Mouse (Mus musculus) liver, postnatal 0 days (tissue): Measurements from ENCODE around the gene Olfr1420. TPM values are rescaled to one million over a fixed set of nuclear protein-coding genes. Genes with fewer than 3 reads are reported as not detected.
"Not testable (repeated sequence)": the region's sequence is repeated elsewhere in the genome, so short reads cannot be mapped to it uniquely, and the experiment has no call there.

Experiments
- ATAC-seq: fragments of 200-750 bp; cut with Nextera tagmentation; 2 replicates; pipeline ENCODE4 v1.8.0; 2017; ENCODE audit warnings: mild to moderate bottlenecking, moderate library complexity
- DNase-seq: peaks from one replicate; pipeline ENCODE4 v3.0.0-alpha.2; 2016
- H3K27ac ChIP-seq: fragments of 300-500 bp; sonication (generic); 2 replicates; pipeline ENCODE4 v1.5.1; 2014; ENCODE audit warnings: antibody characterized with exemption, moderate library complexity, mild to moderate bottlenecking, low read depth
- H3K27me3 ChIP-seq: fragments of 300-500 bp; sonication (generic); 2 replicates; pipeline ENCODE4 v1.6.1; 2014; ENCODE audit warnings: low read length, control low read depth, mixed read lengths; ENCODE audit not compliant: insufficient read depth
- H3K36me3 ChIP-seq: fragments of 300-500 bp; sonication (generic); replicated peaks from 2 replicates; pipeline ENCODE4 v1.6.1; 2014; ENCODE audit warnings: mild to moderate bottlenecking, control low read depth, low read length, moderate library complexity, mixed read lengths; ENCODE audit not compliant: insufficient read depth
- H3K4me1 ChIP-seq: fragments of 300-500 bp; sonication (generic); 2 replicates; pipeline ENCODE4 v1.6.1; 2014; ENCODE audit warnings: antibody characterized with exemption, mild to moderate bottlenecking, control low read depth; ENCODE audit not compliant: insufficient read depth
- H3K4me2 ChIP-seq: fragments of 300-500 bp; sonication (generic); 2 replicates; pipeline ENCODE4 v1.6.1; 2014; ENCODE audit warnings: low read depth, mild to moderate bottlenecking, low read length, moderate library complexity, mixed read lengths
- H3K4me3 ChIP-seq: fragments of 300-500 bp; sonication (generic); 2 replicates; pipeline ENCODE4 v1.5.1; 2014; ENCODE audit warnings: low read depth, low read length
- H3K9ac ChIP-seq: fragments of 300-500 bp; sonication (generic); replicated peaks from 2 replicates; pipeline ENCODE4 v1.6.1; 2014; ENCODE audit warnings: mild to moderate bottlenecking, moderate library complexity
- H3K9me3 ChIP-seq: fragments of 300-500 bp; sonication (generic); 2 replicates; pipeline ENCODE4 v1.6.1; 2016; ENCODE audit warnings: mild to moderate bottlenecking, control low read depth, low read length, mixed read lengths
- CTCF ChIP-seq: sonication (generic); IDR thresholded peaks from 2 replicates; pipeline ENCODE4 v1.5.1; 2016; ENCODE audit warnings: antibody characterized with exemption, low read depth
- EP300 ChIP-seq: IDR thresholded peaks from 2 replicates; pipeline ENCODE4 v1.6.1; 2016; ENCODE audit warnings: antibody characterized with exemption, low read depth, mild to moderate bottlenecking
- WGBS: fragments of 180-500 bp; shearing (Covaris S2); extraction: QIAGEN DNeasy Blood & Tissue Kit; methylation state at CpG from one replicate; pipeline ENCODE4 v1.1.7; 2014; ENCODE audit not compliant: insufficient replicate concordance; 5-methylcytosine and 5-hydroxymethylcytosine counted together
- polyA plus RNA-seq: library from polyadenylated mRNA; unstranded; fragments of >200 nt; fragmentation: Nextera tagmentation; extraction: Ambion mirVana; gene quantifications from 2 replicates; pipeline ENCODE4 v1.2.1, GENCODE M21; 2015

Gene Olfr1420
- polyA plus RNA-seq, 1 experiment from 2014 or later = not detected

GRCm38 (mm10) chr19:11912533-11913121 lies 26.3 kb downstream of the Olfr1420 start:
- H3K36me3 ChIP-seq = peaks cover 15% of the 10 kb centered on the region
- H3K27ac ChIP-seq = peak overlapping the region; percentile 97
- peak overlapping the region; percentile 95 for H3K9ac ChIP-seq
- H3K27me3 ChIP-seq = no peaks in the 10 kb centered on the region
- no peaks in the 10 kb centered on the region for H3K9me3 ChIP-seq
- DNase-seq = peak; percentile 72
- H3K4me3 ChIP-seq = peak overlapping the region; percentile 97
- ATAC-seq = peak; percentile 64
- TF ChIP-seq CTCF (no peak), EP300 (no peak)
- H3K4me1 ChIP-seq = peaks cover 18% of the 10 kb centered on the region
- peak overlapping the region; percentile 98 for H3K4me2 ChIP-seq
- under 1% methylated on average over 23 of the region's 54 CpGs for WGBS

DNA sequence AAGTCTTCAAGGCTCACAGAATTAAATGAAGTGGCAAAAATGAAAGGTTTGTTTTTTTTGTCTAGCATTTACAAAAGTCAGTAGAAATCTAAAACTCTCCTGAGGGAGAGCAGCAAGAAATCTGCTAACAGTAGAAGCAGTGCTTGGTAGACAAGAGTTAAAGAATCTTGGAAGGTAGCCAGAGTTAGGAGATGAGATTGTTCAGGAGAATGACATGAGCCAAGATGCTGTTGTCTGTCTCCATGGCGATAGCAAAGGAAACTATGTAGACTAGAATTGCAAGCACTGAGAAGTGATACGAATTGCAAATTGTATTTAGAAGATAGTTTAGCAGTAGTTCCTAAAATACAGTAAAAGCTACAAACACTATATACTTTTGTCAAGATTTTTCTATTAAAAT lies 29.4 kb downstream of the Olfr1420 start:
- no peaks in the 10 kb centered on the region for H3K9me3 ChIP-seq
- no peak overlapping the region for H3K9ac ChIP-seq
- WGBS = 59% methylated on average over 2 of the region's 2 CpGs
- no peak overlapping the region for H3K4me3 ChIP-seq
- no peak for ATAC-seq
- DNase-seq = no peak
- peaks cover 13% of the 10 kb centered on the region for H3K4me1 ChIP-seq
- TF ChIP-seq CTCF (no peak), EP300 (no peak)
- no peaks in the 10 kb centered on the region for H3K27me3 ChIP-seq
- H3K4me2 ChIP-seq = no peak overlapping the region
- H3K27ac ChIP-seq = no peak overlapping the region
- peaks cover 26% of the 10 kb centered on the region for H3K36me3 ChIP-seq

DNA sequence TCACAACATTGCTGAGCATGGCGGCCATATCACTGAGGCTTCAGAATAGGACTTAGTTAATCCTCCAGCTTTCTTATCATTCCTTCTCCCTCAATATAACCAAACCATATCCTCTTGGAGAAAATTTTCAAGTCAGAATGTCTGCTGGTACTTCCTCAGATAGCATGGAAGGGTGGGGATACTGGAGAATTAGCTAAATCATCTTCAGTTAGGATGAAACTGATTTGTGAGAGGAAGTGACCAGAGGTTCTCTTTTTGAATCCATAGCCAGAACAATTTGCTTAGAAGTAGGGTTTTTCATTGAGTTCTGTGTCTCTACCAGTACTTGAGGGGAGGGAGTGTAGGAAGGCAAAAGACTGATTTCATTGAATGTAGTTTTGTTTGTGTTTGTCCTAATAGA lies 35.7 kb downstream of the Olfr1420 start:
- WGBS = 85% methylated on average over 1 of the region's 1 CpGs
- ATAC-seq = no peak
- peaks cover 63% of the 10 kb centered on the region for H3K36me3 ChIP-seq

GRCm38 (mm10) chr19:11922515-11922914 lies 36.1 kb downstream of the Olfr1420 start:
- 90% methylated on average over 2 of the region's 2 CpGs for WGBS
- ATAC-seq, H3K27ac ChIP-seq: not testable (repeated sequence)

More for the DNA sequence above, 35.7 kb downstream of the Olfr1420 start:
- H3K27me3 ChIP-seq = no peaks in the 10 kb centered on the region
- no peak overlapping the region for H3K27ac ChIP-seq
- TF ChIP-seq EP300 (no peak), CTCF (no peak)
- H3K4me1 ChIP-seq = 0 out of 2 replicates have a peak, but pooled peaks cover 4% of the 10 kb centered on the region
- H3K4me3 ChIP-seq = no peak overlapping the region
- no peak overlapping the region for H3K4me2 ChIP-seq
- H3K9ac ChIP-seq = no peak overlapping the region
- DNase-seq = no peak
- H3K9me3 ChIP-seq = no peaks in the 10 kb centered on the region

GRCm38 (mm10) chr19:11926380-11926779 lies 40.0 kb downstream of the Olfr1420 start:
- no peaks in the 10 kb centered on the region for H3K9me3 ChIP-seq
- DNase-seq = no peak
- no peak overlapping the region for H3K9ac ChIP-seq
- no peak overlapping the region for H3K4me3 ChIP-seq
- no peak for ATAC-seq
- 71% methylated on average over 2 of the region's 2 CpGs for WGBS
- no peak overlapping the region for H3K27ac ChIP-seq
- TF ChIP-seq CTCF (no peak), EP300 (no peak)
- H3K36me3 ChIP-seq = peaks cover 62% of the 10 kb centered on the region
- H3K4me1 ChIP-seq = peaks cover 3% of the 10 kb centered on the region; the same call in 1 of the 2 replicates
- H3K27me3 ChIP-seq = no peaks in the 10 kb centered on the region
- H3K4me2 ChIP-seq = no peak overlapping the region

More at GRCm38 (mm10) chr19:11922515-11922914, 36.1 kb downstream of the Olfr1420 start:
- H3K9ac ChIP-seq, DNase-seq, H3K9me3 ChIP-seq, H3K4me1 ChIP-seq, H3K4me3 ChIP-seq, H3K4me2 ChIP-seq, H3K27me3 ChIP-seq: not testable (repeated sequence)
- peaks cover 59% of the 10 kb centered on the region for H3K36me3 ChIP-seq

- DNase-seq (no peak), ATAC-seq (peak; percentile 84)
- Histone ChIP-seq H3K27me3 (no peaks in the 10 kb centered on the region), H3K27ac (no peak overlapping the region), H3K9me3 (no peaks in the 10 kb centered on the region), H3K4me1 (peaks cover 3% of the 10 kb centered on the region; the same call in 1 of the 2 replicates), H3K9ac (no peak overlapping the region), H3K4me2 (no peak overlapping the region), H3K4me3 (no peak overlapping the region), H3K36me3 (peaks cover 65% of the 10 kb centered on the region)
- WGBS = 66% methylated on average over 4 of the region's 4 CpGs
- no peak for TF ChIP-seq EP300
- TF ChIP-seq CTCF = no peak
Measured at GRCm38 (mm10) chr19:11928025-11928748, 41.8 kb downstream of the Olfr1420 start.

GRCm38 (mm10) chr19:11946460-11946859 lies 60.1 kb downstream of the Olfr1420 start:
- H3K9ac ChIP-seq, DNase-seq, H3K4me2 ChIP-seq, H3K27ac ChIP-seq, H3K4me1 ChIP-seq, H3K4me3 ChIP-seq, H3K27me3 ChIP-seq, H3K9me3 ChIP-seq, ATAC-seq: not testable (repeated sequence)
- H3K36me3 ChIP-seq = peaks cover 33% of the 10 kb centered on the region
- 92% methylated on average over 9 of the region's 9 CpGs for WGBS
